Mouse (Mus musculus): ENCODE data around the gene Ttc9c. TPM values are rescaled to one million over a fixed set of nuclear protein-coding genes. Genes with fewer than 3 reads are reported as not detected.

Ttc9c gene
- total and polyA plus RNA-seq, 3 experiments, result 4.7 to 74.7 (median 61.6) TPM

GRCm38 (mm10) chr19:8788521-8788920 lies 30.6 kb downstream of the Ttc9c start:
- H3K27me3 ChIP-seq (ENCODE audit: insufficient read depth, low read length), result no peaks in the 10 kb centered on the region
- peaks cover 34% of the 10 kb centered on the region for H3K4me1 ChIP-seq (ENCODE audit: insufficient read depth, low read depth, low read length)
- H3K4me3 ChIP-seq (ENCODE audit: low read depth, low read length), result no peak overlapping the region
- peaks cover 45% of the 10 kb centered on the region for H3K36me3 ChIP-seq (replicated peaks)
- no peak for DNase-seq (ENCODE audit: low spot score)
- TF ChIP-seq GATA1 (IDR thresholded peaks at IDR 0.05; ENCODE audit: borderline replicate concordance, low read length), result no peak
- no peak for TF ChIP-seq CTCF (IDR thresholded peaks at IDR 0.05; ENCODE audit: low read depth, low read length)
- TF ChIP-seq GATA2 (IDR thresholded peaks at IDR 0.05; ENCODE audit: borderline replicate concordance, low read depth, low read length), result no peak
- TF ChIP-seq TAL1 (conservative IDR thresholded peaks at IDR 0.05; ENCODE audit: low read depth, low read length), result no peak
- no peak for TF ChIP-seq POLR2AphosphoS5 (IDR thresholded peaks at IDR 0.05; ENCODE audit: insufficient replicate concordance, low read depth, low read length)
- H3K9me3 ChIP-seq (replicated peaks), result peaks cover 5% of the 10 kb centered on the region
- ATAC-seq (ENCODE audit: extremely low read depth, insufficient number of reproducible peaks, low FRiP score, poor library complexity, severe bottlenecking), result no peak

GRCm38 (mm10) chr19:8786008-8786781 lies 32.9 kb downstream of the Ttc9c start, which contains the start of gene Taf6l:
Taf6l (minus strand) TSS chr19:8786417.
- ATAC-seq (ENCODE audit: extremely low read depth, insufficient number of reproducible peaks, low FRiP score, poor library complexity, severe bottlenecking), result peak; percentile 94
- TF ChIP-seq CTCF (IDR thresholded peaks at IDR 0.05; ENCODE audit: low read depth, low read length) (no peak), TAL1 (conservative IDR thresholded peaks at IDR 0.05; ENCODE audit: low read depth, low read length) (no peak), GATA2 (IDR thresholded peaks at IDR 0.05; ENCODE audit: borderline replicate concordance, low read depth, low read length) (no peak), POLR2AphosphoS5 (IDR thresholded peaks at IDR 0.05; ENCODE audit: insufficient replicate concordance, low read depth, low read length) (no peak), GATA1 (IDR thresholded peaks at IDR 0.05; ENCODE audit: borderline replicate concordance, low read length) (no peak)

GRCm38 (mm10) chr19:8774951-8775421 lies 44.1 kb downstream of the Ttc9c start:
- H3K4me1 ChIP-seq (ENCODE audit: insufficient read depth, low read depth, low read length), result peaks cover 54% of the 10 kb centered on the region
- H3K9me3 ChIP-seq (replicated peaks), result no peaks in the 10 kb centered on the region
- peak overlapping the region; percentile 85 for H3K4me3 ChIP-seq (ENCODE audit: low read depth, low read length)
- H3K36me3 ChIP-seq (replicated peaks), result peaks cover 66% of the 10 kb centered on the region
- ATAC-seq (ENCODE audit: extremely low read depth, insufficient number of reproducible peaks, low FRiP score, poor library complexity, severe bottlenecking), result no peak
- H3K27me3 ChIP-seq (ENCODE audit: insufficient read depth, low read length), result no peaks in the 10 kb centered on the region
- TF ChIP-seq POLR2AphosphoS5 (IDR thresholded peaks at IDR 0.05; ENCODE audit: insufficient replicate concordance, low read depth, low read length) (no peak), GATA2 (IDR thresholded peaks at IDR 0.05; ENCODE audit: borderline replicate concordance, low read depth, low read length) (no peak), CTCF (IDR thresholded peaks at IDR 0.05; ENCODE audit: low read depth, low read length) (no peak), GATA1 (IDR thresholded peaks at IDR 0.05; ENCODE audit: borderline replicate concordance, low read length) (no peak), TAL1 (conservative IDR thresholded peaks at IDR 0.05; ENCODE audit: low read depth, low read length) (no peak)
- DNase-seq (ENCODE audit: low spot score), result no peak

More at GRCm38 (mm10) chr19:8786008-8786781, 32.9 kb downstream of the Ttc9c start, which contains the start of gene Taf6l:
- Histone ChIP-seq H3K27me3 (ENCODE audit: insufficient read depth, low read length) (no peaks in the 10 kb centered on the region), H3K4me1 (ENCODE audit: insufficient read depth, low read depth, low read length) (peaks cover 42% of the 10 kb centered on the region), H3K4me3 (ENCODE audit: low read depth, low read length) (peak within 1 kb of the TSS; percentile 84), H3K9me3 (replicated peaks) (no peaks in the 10 kb centered on the region), H3K36me3 (replicated peaks) (peaks cover 49% of the 10 kb centered on the region)
- DNase-seq (ENCODE audit: low spot score), result peak; percentile 92

GRCm38 (mm10) chr19:8774086-8774835 lies 44.9 kb downstream of the Ttc9c start, which contains the start of gene Tmem179b:
Tmem179b (minus strand) TSS chr19:8774467.
- Histone ChIP-seq H3K27me3 (ENCODE audit: insufficient read depth, low read length) (no peaks in the 10 kb centered on the region), H3K9me3 (replicated peaks) (no peaks in the 10 kb centered on the region), H3K36me3 (replicated peaks) (peaks cover 68% of the 10 kb centered on the region), H3K4me3 (ENCODE audit: low read depth, low read length) (peak within 1 kb of the TSS; percentile 85), H3K4me1 (ENCODE audit: insufficient read depth, low read depth, low read length) (peaks cover 51% of the 10 kb centered on the region)
- no peak for TF ChIP-seq CTCF (IDR thresholded peaks at IDR 0.05; ENCODE audit: low read depth, low read length)
- 0 out of 2 replicates have a peak, but pooled peaks have one; percentile 64 for TF ChIP-seq POLR2AphosphoS5 (IDR thresholded peaks at IDR 0.05; ENCODE audit: insufficient replicate concordance, low read depth, low read length)
- TF ChIP-seq GATA2 (IDR thresholded peaks at IDR 0.05; ENCODE audit: borderline replicate concordance, low read depth, low read length), result no peak
- TF ChIP-seq GATA1 (IDR thresholded peaks at IDR 0.05; ENCODE audit: borderline replicate concordance, low read length), result no peak
- no peak for TF ChIP-seq TAL1 (conservative IDR thresholded peaks at IDR 0.05; ENCODE audit: low read depth, low read length)
- peak; percentile 85 for ATAC-seq (ENCODE audit: extremely low read depth, insufficient number of reproducible peaks, low FRiP score, poor library complexity, severe bottlenecking)
- DNase-seq (ENCODE audit: low spot score), result peak; percentile 91

- Histone ChIP-seq H3K4me3 (ENCODE audit: low read depth, low read length) (peak overlapping the region; percentile 85), H3K36me3 (replicated peaks) (peaks cover 70% of the 10 kb centered on the region), H3K27me3 (ENCODE audit: insufficient read depth, low read length) (no peaks in the 10 kb centered on the region), H3K4me1 (ENCODE audit: insufficient read depth, low read depth, low read length) (peaks cover 51% of the 10 kb centered on the region), H3K9me3 (replicated peaks) (no peaks in the 10 kb centered on the region)
- ATAC-seq (ENCODE audit: extremely low read depth, insufficient number of reproducible peaks, low FRiP score, poor library complexity, severe bottlenecking) (no peak), DNase-seq (ENCODE audit: low spot score) (no peak)
- TF ChIP-seq TAL1 (conservative IDR thresholded peaks at IDR 0.05; ENCODE audit: low read depth, low read length), result no peak
- TF ChIP-seq GATA1 (IDR thresholded peaks at IDR 0.05; ENCODE audit: borderline replicate concordance, low read length), result no peak
- TF ChIP-seq CTCF (IDR thresholded peaks at IDR 0.05; ENCODE audit: low read depth, low read length), result no peak
- no peak for TF ChIP-seq POLR2AphosphoS5 (IDR thresholded peaks at IDR 0.05; ENCODE audit: insufficient replicate concordance, low read depth, low read length)
- no peak for TF ChIP-seq GATA2 (IDR thresholded peaks at IDR 0.05; ENCODE audit: borderline replicate concordance, low read depth, low read length)
Measured at GRCm38 (mm10) chr19:8773409-8773808, 45.7 kb downstream of the Ttc9c start.
